Mouse (Mus musculus): Measurements from ENCODE around the gene Bbs4. TPM values are rescaled to one million over a fixed set of nuclear protein-coding genes. Genes with fewer than 3 reads are reported as not detected.
"Not testable (repeated sequence)": the region's sequence is repeated elsewhere in the genome, so short reads cannot be mapped to it uniquely, and the experiment has no call there.

The Bbs4 gene
- total RNA-seq (2014; fragmentation: Nextera tagmentation) (3.3 and 5.2 TPM in 2 replicates), total RNA-seq (2017) (12.3 and 19.4 TPM in 2 replicates)

GRCm38 (mm10) chr9:59353253-59353639 is at the start of gene Bbs4:
Gene Bbs4 (minus strand): TSS chr9:59353508.
- peak; percentile 100 for ATAC-seq (replicated peaks; ENCODE audit: poor library complexity, severe bottlenecking)

- no peak for ATAC-seq (replicated peaks; ENCODE audit: poor library complexity, severe bottlenecking)
These were observed 35.8 kb upstream of the Bbs4 start for GRCm38 (mm10) chr9:59389086-59389485.

GRCm38 (mm10) chr9:59388311-59388710 is 35.0 kb upstream of the Bbs4 start:
- ATAC-seq (replicated peaks; ENCODE audit: poor library complexity, severe bottlenecking), result no peak

- no peak for ATAC-seq (replicated peaks; ENCODE audit: poor library complexity, severe bottlenecking)
These were observed 34.2 kb upstream of the Bbs4 start for GRCm38 (mm10) chr9:59387461-59387860.

- no peak for ATAC-seq (replicated peaks; ENCODE audit: poor library complexity, severe bottlenecking)
These were observed 22.3 kb upstream of the Bbs4 start for GRCm38 (mm10) chr9:59375626-59376025.

- ATAC-seq (replicated peaks; ENCODE audit: poor library complexity, severe bottlenecking), result no peak
These were observed 16.3 kb upstream of the Bbs4 start for GRCm38 (mm10) chr9:59369646-59370045.

- no peak for ATAC-seq (replicated peaks; ENCODE audit: poor library complexity, severe bottlenecking)
These were observed 15.9 kb upstream of the Bbs4 start for GRCm38 (mm10) chr9:59369220-59369619.

GRCm38 (mm10) chr9:59360487-59360886 is 7.2 kb upstream of the Bbs4 start:
- peak; percentile 44 for ATAC-seq (replicated peaks; ENCODE audit: poor library complexity, severe bottlenecking)

GRCm38 (mm10) chr9:59358041-59358440 is 4.7 kb upstream of the Bbs4 start:
- ATAC-seq (replicated peaks; ENCODE audit: poor library complexity, severe bottlenecking), result not testable (repeated sequence)

- ATAC-seq (replicated peaks; ENCODE audit: poor library complexity, severe bottlenecking), result no peak
These were observed 589 bp downstream of the Bbs4 start for GRCm38 (mm10) chr9:59352586-59353252.

GRCm38 (mm10) chr9:59346176-59346575 is 7.1 kb downstream of the Bbs4 start:
- ATAC-seq (replicated peaks; ENCODE audit: poor library complexity, severe bottlenecking), result no peak

- ATAC-seq (replicated peaks; ENCODE audit: poor library complexity, severe bottlenecking), result peak; percentile 58
These were observed 13.3 kb downstream of the Bbs4 start for GRCm38 (mm10) chr9:59340002-59340401.

GRCm38 (mm10) chr9:59339107-59339506 is 14.2 kb downstream of the Bbs4 start:
- no peak for ATAC-seq (replicated peaks; ENCODE audit: poor library complexity, severe bottlenecking)

GRCm38 (mm10) chr9:59338411-59338810 is 14.9 kb downstream of the Bbs4 start:
- ATAC-seq (replicated peaks; ENCODE audit: poor library complexity, severe bottlenecking), result no peak

- no peak for ATAC-seq (replicated peaks; ENCODE audit: poor library complexity, severe bottlenecking)
These were observed 15.4 kb downstream of the Bbs4 start for GRCm38 (mm10) chr9:59337889-59338288.

- no peak for ATAC-seq (replicated peaks; ENCODE audit: poor library complexity, severe bottlenecking)
These were observed 16.8 kb downstream of the Bbs4 start for GRCm38 (mm10) chr9:59336539-59336938.

GRCm38 (mm10) chr9:59330055-59330454 is 23.3 kb downstream of the Bbs4 start:
- ATAC-seq (replicated peaks; ENCODE audit: poor library complexity, severe bottlenecking), result peak; percentile 62

GRCm38 (mm10) chr9:59324351-59324750 is 29.0 kb downstream of the Bbs4 start:
- ATAC-seq (replicated peaks; ENCODE audit: poor library complexity, severe bottlenecking), result no peak

- no peak for ATAC-seq (replicated peaks; ENCODE audit: poor library complexity, severe bottlenecking)
These were observed 37.1 kb downstream of the Bbs4 start for GRCm38 (mm10) chr9:59316206-59316605.

GRCm38 (mm10) chr9:59311284-59311670 is 42.0 kb downstream of the Bbs4 start:
- no peak for ATAC-seq (replicated peaks; ENCODE audit: poor library complexity, severe bottlenecking)

- no peak for ATAC-seq (replicated peaks; ENCODE audit: poor library complexity, severe bottlenecking)
These were observed 42.6 kb downstream of the Bbs4 start for GRCm38 (mm10) chr9:59310582-59311283.

- ATAC-seq (replicated peaks; ENCODE audit: poor library complexity, severe bottlenecking), result no peak
These were observed 45.4 kb downstream of the Bbs4 start for GRCm38 (mm10) chr9:59307890-59308289.

All from granulocyte monocyte progenitor cell, adult 5-6 weeks (primary cell).